Mouse (Mus musculus): ENCODE data around the gene Lhfpl4. TPM values are rescaled to one million over a fixed set of nuclear protein-coding genes. Genes with fewer than 3 reads are reported as not detected.

Gene Lhfpl4
- total and polyA plus RNA-seq, 3 experiments: 0.19 to 7.7 TPM; not detected in 1

- TF ChIP-seq GATA1 (IDR thresholded peaks at IDR 0.05; ENCODE audit: low read depth, low read length) (no peak), ELF1 (IDR thresholded peaks at IDR 0.05; ENCODE audit: low read depth, low read length) (no peak), ZKSCAN1 (IDR thresholded peaks at IDR 0.05; ENCODE audit: low read depth, low read length) (no peak), UBTF (IDR thresholded peaks at IDR 0.05; ENCODE audit: borderline replicate concordance, insufficient read depth, low read depth, low read length) (no peak), TCF12 (IDR thresholded peaks at IDR 0.05; ENCODE audit: low read depth, low read length) (no peak), POLR2AphosphoS5 (IDR thresholded peaks at IDR 0.05; ENCODE audit: borderline replicate concordance, low read depth, low read length) (no peak), MXI1 (IDR thresholded peaks at IDR 0.05; ENCODE audit: low read depth, low read length) (no peak), ZC3H11A (IDR thresholded peaks at IDR 0.05; ENCODE audit: low read depth, low read length) (no peak), MAX (IDR thresholded peaks at IDR 0.05; ENCODE audit: low read length) (no peak)
- no peak overlapping the region for H3K27ac ChIP-seq (ENCODE audit: control insufficient read depth, low read depth, low read length)
- no peaks in the 10 kb centered on the region for H3K27me3 ChIP-seq (ENCODE audit: control insufficient read depth in 1 of 2, insufficient read depth in 2 of 2, low read length in 2 of 2)
- no peak overlapping the region for H3K9ac ChIP-seq (ENCODE audit: control insufficient read depth, low read depth, low read length, poor library complexity, severe bottlenecking)
- H3K9me3 ChIP-seq (replicated peaks; ENCODE audit: insufficient read depth, low read length): no peaks in the 10 kb centered on the region
- no peaks in the 10 kb centered on the region for H3K4me1 ChIP-seq (ENCODE audit: control insufficient read depth in 1 of 2, insufficient read depth in 2 of 2, low read length in 2 of 2)
- H3K79me2 ChIP-seq (ENCODE audit: control insufficient read depth, insufficient read depth, low read length, poor library complexity): no peaks in the 10 kb centered on the region
- no peaks in the 10 kb centered on the region for H3K36me3 ChIP-seq (ENCODE audit: control insufficient read depth in 1 of 2, insufficient read depth in 2 of 2, low read length in 2 of 2)
- DNase-seq (ENCODE audit: low read depth, low spot score): no peak
- no peak overlapping the region for H3K4me3 ChIP-seq (ENCODE audit: control insufficient read depth in 1 of 2, insufficient read depth in 1 of 2, low read depth in 2 of 2, low read length in 2 of 2)
Observed at GRCm38 (mm10) chr6:113160106-113160505, 35.1 kb downstream of the Lhfpl4 start.

- TF ChIP-seq CHD1 (IDR thresholded peaks at IDR 0.05; ENCODE audit: low read depth, low read length) (no peak), ZC3H11A (IDR thresholded peaks at IDR 0.05; ENCODE audit: low read depth, low read length) (no peak), GATA1 (IDR thresholded peaks at IDR 0.05; ENCODE audit: low read depth, low read length) (no peak), HCFC1 (IDR thresholded peaks at IDR 0.05; ENCODE audit: low read depth, low read length) (no peak), CTCF (IDR thresholded peaks at IDR 0.05 in 2 of 3, conservative IDR thresholded peaks at IDR 0.05 in 1 of 3; ENCODE audit: control insufficient read depth in 1 of 3, insufficient read depth in 1 of 3, low read depth in 2 of 3, low read length in 3 of 3, poor library complexity in 1 of 3, severe bottlenecking in 1 of 3) (no peak), MYB (IDR thresholded peaks at IDR 0.05; ENCODE audit: low read depth, low read length) (no peak), MXI1 (IDR thresholded peaks at IDR 0.05; ENCODE audit: low read depth, low read length) (no peak), ELF1 (IDR thresholded peaks at IDR 0.05; ENCODE audit: low read depth, low read length) (no peak), E2F4 (IDR thresholded peaks at IDR 0.05; ENCODE audit: borderline replicate concordance, low read depth, low read length) (no peak), TBP (IDR thresholded peaks at IDR 0.05; ENCODE audit: low read depth, low read length) (no peak), POLR2AphosphoS2 (IDR thresholded peaks at IDR 0.05; ENCODE audit: low read length) (no peak), KAT2A (conservative IDR thresholded peaks at IDR 0.05; ENCODE audit: low read depth, low read length) (no peak), JUND (IDR thresholded peaks at IDR 0.05; ENCODE audit: low read depth, low read length) (no peak), MAFK (IDR thresholded peaks at IDR 0.05; ENCODE audit: borderline replicate concordance, low read depth, low read length) (no peak)
- H3K36me3 ChIP-seq (ENCODE audit: control insufficient read depth in 1 of 2, insufficient read depth in 2 of 2, low read length in 2 of 2): peaks cover 3 to 10% of the 10 kb centered on the region in 2 experiments
- H3K4me1 ChIP-seq (ENCODE audit: control insufficient read depth in 1 of 2, insufficient read depth in 2 of 2, low read length in 2 of 2): peaks cover 0 to 8% of the 10 kb centered on the region in 2 experiments; a peak in 1 of 4 replicates
- H3K27me3 ChIP-seq (ENCODE audit: control insufficient read depth in 1 of 2, insufficient read depth in 2 of 2, low read length in 2 of 2): no peaks in the 10 kb centered on the region
- H3K79me2 ChIP-seq (ENCODE audit: control insufficient read depth, insufficient read depth, low read length, poor library complexity): no peaks in the 10 kb centered on the region
- no peaks in the 10 kb centered on the region for H3K9me3 ChIP-seq (replicated peaks; ENCODE audit: insufficient read depth, low read length)
- DNase-seq (ENCODE audit: low read depth, low spot score): no peak
- no peak overlapping the region for H3K9ac ChIP-seq (ENCODE audit: control insufficient read depth, low read depth, low read length, poor library complexity, severe bottlenecking)
- H3K27ac ChIP-seq (ENCODE audit: control insufficient read depth, low read depth, low read length): no peak overlapping the region
- H3K4me3 ChIP-seq (ENCODE audit: control insufficient read depth in 1 of 2, insufficient read depth in 1 of 2, low read depth in 2 of 2, low read length in 2 of 2): no peak overlapping the region
Observed at GRCm38 (mm10) chr6:113156064-113156463, 39.1 kb downstream of the Lhfpl4 start.

Data from MEL (cell line).